Mouse (Mus musculus) frontal cortex, postnatal 14 days (tissue): ENCODE results near the gene Slc5a5.

Source experiments
- DNase-seq, 2 experiments: peaks; one replicate each; pipeline ENCODE4 v3.0.0; 2022; ENCODE audit warnings: low spot score in 2 of 2

The Slc5a5 gene

DNA sequence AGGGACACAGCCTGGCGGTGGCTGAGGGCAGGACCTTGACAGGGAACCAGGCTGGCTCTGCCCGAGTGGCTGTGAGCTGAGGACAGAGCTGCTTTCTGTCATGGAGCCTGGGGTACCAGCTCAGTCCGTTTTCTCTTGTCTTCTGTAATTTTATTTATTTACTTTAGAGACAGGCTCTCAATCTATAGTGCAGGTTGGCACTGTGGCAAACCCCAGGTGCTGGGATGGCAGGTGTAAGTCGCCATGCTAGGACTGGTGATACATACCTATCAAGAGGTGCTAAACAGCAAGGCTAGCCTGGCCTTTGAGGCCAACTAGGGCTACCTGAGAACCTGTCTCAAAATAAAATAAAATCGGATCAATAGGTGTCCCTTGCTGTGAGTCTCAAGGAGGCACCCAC lies 36.5 kb downstream of the Slc5a5 start:
- DNase-seq, result no peak

DNA sequence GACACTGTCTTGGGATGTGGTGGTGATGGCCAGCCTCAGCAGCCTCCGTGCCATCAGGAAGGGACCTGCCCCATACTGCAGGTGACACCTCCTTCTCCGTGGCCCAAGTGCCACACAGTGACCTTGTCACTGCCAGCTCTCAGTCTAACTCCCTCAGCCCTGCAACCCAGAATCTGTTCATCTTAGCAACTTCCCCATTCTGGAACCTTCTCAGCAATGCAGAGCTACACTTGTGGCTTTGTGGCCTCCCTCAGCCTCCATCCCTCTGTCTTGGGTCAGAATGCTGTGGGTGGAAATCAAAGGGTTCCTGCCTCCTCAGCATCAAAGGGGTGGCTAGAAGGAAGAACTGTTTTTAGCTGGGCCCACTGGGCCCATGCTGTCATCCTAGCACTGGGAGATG lies 38.7 kb downstream of the Slc5a5 start:
- DNase-seq, result no peak

DNA sequence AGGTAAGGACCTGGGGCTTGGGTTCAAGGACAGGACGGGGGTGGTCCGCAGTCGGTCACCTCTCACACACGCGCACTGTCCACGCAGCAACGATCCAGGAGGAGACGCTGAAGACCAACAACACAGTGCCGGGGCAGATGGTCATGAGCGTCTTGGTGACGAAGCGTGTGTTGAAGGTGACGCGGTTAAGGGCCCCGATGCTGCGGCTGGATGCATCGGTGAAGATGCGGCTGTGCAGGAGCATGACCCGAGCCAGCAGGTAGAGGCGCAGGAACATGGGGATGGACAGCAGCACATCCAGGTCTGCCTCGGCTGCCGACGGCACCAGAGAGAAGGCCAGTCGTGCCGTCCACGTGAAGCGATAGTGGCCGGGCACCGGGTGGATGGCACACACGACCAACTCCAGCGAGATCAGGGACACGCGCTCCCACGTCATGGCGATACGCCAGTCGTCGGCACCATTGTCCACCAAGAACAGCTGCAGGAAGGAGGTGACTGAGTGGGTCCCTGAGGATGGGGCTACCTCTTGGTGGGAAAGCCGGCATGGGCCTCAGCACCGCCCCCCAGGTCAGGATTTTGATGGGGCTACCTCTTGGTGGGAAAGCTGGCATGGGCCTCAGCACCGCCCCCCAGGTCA lies 39.8 kb downstream of the Slc5a5 start:
- no peak for DNase-seq

DNA sequence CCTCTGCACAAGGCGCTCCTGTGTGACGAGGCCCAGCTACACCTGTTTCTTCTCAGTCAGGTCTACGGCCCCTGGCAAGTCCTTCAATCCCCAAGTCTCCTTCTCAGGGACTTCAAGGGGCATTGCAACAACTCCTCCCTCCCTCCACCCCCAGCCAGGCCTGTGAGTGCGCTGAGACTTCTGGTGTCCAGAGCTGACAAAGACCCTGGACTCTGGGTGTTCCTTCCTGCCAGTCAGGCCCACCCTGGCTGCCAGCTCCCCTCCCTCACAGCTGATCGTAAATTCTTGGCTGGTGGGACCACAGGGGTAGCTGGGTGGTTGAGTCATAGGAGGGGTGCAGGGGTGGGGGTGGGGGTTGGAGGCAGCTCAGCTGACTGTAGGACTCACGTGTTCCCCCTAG lies 40.7 kb downstream of the Slc5a5 start:
- no peak for DNase-seq

DNA sequence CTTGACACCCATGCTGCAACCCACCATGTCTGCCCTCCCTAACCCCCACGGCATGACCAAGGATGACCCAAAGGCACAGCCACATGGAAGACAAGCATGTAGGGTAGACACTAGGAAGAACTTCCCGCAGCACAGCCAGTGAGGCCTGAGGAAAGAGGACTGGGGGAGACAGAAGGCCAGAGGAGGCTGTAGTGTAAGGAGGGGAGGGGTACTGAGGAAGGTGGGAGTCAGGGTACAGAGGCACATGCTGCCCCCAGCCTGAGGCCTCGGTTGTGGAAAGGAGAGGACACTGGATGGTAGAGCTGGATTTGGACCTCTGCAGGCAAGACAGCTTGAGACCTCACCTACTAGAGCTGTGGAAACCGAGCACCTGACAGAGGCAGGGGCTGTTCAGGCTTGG lies 41.6 kb downstream of the Slc5a5 start:
- no peak for DNase-seq

DNA sequence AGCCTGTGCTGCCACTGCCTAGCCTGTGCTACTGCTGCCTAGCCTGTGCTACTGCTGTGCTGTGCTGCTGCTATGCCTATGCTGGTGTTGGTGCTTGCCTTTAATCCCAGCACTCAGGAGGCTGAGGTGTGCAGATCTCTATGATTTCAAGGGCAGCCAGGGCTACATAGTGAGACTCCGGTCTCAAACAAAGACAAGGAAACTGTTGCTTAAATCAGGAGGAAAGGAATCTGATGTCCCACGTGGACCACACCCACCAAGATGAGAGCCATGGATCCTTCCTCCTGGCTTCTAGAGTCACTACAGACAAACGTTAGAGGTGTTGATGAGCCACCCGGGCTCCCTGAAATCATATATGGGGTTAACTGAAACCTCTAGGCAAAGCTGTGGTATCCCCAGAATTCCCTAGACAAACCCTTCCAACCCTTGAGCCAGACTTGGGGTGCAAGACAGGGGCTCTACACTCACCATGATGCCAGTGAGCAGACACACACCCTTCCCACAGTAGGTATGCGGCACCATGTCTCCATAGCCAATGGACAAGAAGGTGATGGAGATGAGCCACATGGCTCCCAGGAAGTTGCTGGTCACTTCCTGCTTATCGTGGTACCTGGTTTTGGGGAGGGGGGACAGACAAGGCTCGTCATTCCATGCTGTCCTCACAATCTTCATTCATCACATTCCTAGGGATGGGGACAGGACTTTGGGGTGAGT lies 42.3 kb downstream of the Slc5a5 start:
- DNase-seq, result no peak

DNA sequence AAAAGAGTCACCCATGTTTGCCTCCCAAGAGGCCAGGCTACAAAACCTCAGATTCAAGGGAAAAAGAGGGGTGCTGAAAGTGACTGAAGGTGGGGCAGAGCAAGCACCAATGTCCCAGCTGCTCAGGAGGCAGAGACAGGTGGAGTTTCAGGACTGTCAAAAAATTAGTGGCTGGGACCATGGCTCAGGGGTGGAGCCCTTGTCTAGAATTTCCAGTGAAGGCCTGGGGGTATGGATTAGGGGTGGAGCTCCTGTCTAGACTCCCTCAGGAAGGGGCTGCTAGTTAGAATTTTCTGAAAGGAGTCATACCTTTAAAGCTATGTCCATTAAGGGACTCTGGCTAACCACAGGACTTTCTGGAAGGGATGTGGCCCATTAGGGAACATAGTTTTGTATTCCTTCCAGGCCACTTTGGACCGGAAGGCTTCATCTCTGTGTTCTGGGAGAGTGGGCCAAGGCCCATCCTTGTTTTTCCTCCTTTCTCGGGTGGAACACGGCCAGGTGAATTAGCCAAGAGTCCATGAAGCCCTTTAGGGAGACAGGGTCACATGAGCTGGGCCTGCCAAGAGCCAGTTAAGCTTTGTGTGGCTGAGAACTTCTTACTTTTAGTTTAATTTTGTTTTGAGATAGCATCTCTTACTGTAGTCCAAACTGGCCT lies 43.1 kb downstream of the Slc5a5 start:
- no peak for DNase-seq

DNA sequence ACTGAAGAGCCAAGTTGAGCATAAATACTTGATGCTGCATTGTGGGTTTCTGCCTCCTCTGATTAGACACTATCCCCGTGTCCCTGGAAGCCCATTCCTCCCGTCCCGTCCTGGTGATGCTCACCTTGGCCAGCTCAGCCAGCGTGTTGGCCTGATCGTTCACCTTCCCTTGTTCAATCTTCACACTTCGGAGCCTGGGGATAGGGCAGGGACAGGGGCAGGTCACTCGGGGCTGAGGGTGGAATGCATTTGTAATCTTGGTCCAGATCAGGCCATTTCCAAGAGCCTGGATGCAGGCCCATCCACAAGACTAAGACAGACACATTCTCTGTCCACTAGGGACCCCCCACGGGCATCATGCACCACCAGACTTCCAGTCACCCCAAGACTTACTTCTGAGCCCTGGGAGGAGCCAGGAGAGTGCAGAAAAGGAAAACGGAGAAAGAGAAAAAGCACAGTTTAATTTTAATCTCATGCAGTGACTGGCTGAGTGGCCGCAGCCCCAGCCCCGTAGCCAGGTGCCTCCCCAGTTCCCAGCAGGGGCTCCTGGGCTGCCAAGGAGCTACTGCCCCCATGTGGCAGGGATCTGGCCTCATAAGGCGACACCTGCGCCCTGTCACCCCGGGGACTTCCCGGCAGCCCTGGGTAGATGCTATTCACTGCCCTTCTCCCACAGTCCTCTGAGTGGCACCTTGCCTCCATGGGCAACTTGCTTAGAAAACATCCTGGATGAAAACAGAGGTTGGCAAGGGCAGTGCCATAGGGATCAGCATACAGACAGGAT lies 46.0 kb downstream of the Slc5a5 start:
- DNase-seq, result no peak

DNA sequence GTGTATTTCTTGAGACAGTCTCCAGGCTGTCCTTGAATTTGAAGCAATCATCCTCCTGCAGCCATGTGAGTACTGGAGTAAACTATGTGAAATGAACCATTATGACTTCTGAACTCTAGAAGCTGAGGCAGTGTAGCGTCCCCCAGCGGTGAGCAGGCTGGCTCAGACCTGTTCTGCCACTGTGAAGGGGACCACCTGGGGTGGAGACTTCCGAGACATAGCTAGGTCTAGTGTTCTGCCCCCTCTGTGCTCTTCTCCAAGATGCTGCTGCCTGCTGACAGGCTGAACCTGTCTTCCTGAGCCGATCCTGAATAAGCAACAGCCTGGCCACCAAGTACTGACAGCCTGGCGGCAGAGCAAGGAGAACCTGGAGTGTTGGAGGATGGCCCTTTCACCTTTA lies 47.4 kb downstream of the Slc5a5 start:
- DNase-seq, result no peak

DNA sequence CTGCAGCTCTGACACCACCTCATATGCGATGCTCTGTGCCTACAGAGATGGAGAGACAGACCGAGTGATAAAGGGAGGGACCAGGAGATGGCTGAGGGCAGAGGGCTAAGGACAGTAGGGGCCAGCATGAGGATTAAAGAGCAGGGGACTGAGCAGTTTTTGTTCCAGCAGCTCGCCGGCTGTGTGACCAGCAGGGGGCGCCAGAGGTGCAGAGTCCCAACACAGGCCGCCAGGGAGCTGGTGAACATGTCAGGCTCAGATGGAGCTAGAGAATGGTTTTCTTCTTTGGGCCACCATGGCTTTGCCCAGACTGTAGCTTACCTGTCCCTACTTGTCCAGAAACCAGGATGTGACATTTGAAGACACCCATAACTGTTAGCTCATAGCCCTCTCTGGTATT lies 48.0 kb downstream of the Slc5a5 start:
- DNase-seq, result peak in 1 of 2 experiments; percentile 84

DNA sequence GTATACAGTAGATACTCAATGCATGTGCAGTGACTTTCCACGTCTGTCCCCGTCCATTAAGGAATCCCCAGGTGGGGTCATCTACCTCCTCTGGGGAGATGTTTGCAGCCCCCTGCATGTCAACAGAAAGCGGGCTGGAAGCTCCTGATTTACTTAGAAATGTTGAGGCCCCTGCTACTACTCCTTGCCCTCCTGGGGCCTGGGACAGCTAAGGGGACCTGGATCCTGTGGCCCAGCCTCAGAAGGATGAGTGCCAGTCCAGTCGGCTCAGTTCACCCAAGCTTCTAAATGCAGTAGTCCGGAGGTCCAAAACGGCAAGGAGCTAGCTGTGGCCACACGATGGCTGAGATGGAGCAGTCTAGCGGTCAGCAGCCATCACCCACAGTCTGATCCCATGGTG lies 48.6 kb downstream of the Slc5a5 start:
- no peak for DNase-seq

DNA sequence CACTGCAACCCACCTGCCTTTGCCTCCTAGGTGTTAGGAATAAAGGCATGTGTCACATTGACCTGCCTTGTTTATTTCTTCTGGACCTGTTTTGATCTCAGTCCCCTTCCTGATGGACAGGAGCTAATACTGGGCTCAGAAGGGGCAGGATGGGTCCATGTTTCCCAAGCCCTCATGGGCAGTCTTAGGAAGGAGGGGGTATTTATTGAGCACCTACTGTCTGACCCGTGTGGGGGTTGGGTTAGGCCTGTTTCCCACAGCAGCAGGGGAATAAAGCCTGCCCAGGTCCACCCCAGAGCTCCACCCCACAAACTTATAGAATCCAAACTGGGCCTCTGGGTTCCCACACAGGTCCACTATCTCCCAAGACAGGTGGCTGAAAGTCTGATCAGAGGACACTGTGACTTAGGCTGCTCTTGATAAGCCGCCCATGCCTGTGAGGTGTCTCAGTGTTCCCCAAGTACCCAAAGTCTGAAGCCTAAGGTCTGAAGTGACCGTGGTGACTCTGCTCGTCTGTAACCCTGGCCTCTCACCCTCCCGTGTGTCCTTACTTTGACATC lies 49.3 kb downstream of the Slc5a5 start:
- no peak for DNase-seq

DNA sequence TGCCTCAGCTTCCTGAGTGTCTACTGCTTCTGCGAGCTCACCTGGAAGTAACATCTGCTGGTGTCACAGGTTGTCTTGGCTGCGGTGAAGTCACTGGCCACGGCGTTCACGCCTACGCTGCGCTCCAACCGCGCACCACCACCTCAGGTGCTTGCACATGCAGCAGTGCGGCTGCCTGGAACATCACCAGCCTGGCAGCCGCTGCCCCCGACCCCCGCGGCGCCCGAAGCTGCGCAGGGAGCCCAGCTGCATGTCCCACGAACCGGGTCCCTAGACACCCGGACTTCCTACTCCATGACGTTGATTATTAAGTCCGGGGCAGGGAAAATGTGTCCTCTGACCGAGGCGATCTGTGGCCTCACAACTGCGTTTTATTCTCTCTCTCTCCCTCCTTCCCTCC lies 50.1 kb downstream of the Slc5a5 start:
- no peak for DNase-seq

DNA sequence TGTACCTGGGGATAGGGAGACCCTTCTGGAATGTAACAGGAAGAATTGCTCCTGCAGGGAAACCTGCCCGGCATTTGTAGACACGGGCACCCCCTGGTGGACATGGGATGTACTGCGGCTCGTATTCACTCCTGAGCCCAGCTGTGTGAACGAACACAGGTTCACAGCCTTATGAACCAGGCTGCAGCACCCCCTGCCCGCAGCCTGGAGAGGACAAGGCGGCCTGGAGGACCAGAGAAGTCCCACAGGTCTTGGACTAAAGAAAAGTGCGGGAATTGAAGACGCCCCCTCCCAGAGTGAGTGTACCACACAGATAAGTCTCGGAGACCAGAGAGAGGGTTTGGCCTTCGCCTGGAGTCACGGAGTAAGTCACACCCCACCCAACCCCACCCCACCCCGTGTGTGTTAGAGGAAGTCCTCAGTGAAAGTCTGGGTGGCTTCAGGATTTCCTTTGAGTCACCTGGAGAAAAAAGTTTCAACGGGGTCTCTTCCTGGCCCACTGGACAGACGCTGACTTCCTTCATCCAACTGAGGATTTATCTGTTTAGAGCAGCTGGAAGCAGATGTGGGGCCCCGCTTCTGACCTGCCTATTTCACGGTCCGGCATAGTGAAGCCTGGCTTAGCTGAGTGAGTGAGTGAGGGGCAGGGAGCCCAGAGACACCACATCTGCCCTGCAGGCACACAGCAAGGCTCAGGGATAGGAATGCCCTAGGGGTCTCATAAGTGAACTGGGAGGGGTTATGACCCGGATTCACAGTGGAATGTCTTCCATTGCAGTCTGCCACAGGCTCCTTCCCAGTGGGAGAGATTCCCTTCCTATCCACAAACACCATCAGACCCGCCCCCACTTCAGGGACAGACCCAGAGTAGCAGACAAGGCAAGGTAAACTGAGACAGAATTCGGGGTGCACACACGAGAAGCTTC lies 51.1 kb downstream of the Slc5a5 start:
- peak; percentile 79 to 94 for DNase-seq

DNA sequence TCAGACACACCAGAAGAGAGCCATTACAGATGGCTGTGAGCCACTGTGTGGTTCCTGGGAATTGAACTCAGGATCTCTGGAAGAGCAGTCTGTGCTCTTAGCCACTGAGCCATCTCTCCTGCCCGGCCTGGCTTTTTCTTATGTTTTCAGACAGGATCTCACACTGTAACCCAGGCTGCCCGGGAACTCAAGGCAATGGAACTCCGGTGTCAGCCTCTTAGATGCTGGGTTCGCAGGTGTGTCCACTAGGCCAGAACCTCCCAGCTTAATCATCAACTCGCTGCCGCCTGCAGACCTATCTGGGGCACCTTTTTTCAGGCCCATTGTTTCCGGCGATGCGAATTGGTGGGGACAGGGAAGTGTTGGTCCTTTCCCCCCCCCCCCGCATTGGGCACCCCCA lies 52.0 kb downstream of the Slc5a5 start:
- no peak for DNase-seq

DNA sequence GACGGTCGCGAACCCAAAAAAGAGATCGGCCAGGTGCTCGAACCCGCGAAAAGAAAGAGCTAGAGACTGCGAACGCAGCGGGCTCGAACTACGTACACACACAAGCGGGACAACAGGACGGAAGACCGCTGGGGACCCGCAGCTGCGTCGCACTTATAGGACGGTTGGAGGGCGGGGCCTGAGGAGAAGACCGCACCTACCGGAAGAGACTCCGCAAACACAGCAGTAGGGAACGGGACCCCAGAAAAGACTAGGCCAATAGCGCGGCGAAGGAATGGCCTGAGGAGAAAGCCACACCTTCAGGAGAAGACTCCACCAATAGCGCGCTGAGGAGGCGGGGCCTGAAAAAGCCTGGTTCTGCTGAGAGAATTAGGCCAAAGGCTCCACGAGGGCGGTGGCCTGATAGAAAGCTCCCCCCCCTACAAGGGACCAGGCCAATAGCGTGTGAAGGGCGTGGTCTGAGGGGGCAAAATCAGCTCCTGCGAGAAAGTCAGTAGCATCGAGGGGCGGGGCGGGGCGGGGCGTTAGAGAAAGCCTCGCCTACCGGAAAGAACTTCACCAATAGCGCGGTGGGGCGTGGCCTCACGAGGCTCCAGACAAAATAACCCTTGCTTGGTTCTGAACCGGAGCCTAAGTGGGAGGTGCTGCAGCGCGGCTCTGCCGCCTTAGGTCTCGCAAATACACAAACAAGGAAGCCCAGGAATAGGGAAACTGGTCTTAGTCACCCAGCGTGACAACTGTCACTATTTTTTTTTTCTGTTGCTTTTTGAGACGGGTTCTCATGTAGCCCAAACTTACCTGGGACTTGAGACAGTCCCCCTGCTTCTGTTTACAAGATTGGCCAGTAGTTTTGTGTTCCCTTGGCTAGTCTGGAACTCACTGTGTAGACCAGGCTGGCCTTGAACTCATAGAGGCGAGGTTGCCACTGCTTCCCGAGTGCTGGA lies 52.9 kb downstream of the Slc5a5 start, which contains the start of gene Arrdc2:
Gene Arrdc2 (minus strand): TSS at position 313 of the 944 bp plus-strand sequence.
- DNase-seq, result peak; percentile 98 to 100

DNA sequence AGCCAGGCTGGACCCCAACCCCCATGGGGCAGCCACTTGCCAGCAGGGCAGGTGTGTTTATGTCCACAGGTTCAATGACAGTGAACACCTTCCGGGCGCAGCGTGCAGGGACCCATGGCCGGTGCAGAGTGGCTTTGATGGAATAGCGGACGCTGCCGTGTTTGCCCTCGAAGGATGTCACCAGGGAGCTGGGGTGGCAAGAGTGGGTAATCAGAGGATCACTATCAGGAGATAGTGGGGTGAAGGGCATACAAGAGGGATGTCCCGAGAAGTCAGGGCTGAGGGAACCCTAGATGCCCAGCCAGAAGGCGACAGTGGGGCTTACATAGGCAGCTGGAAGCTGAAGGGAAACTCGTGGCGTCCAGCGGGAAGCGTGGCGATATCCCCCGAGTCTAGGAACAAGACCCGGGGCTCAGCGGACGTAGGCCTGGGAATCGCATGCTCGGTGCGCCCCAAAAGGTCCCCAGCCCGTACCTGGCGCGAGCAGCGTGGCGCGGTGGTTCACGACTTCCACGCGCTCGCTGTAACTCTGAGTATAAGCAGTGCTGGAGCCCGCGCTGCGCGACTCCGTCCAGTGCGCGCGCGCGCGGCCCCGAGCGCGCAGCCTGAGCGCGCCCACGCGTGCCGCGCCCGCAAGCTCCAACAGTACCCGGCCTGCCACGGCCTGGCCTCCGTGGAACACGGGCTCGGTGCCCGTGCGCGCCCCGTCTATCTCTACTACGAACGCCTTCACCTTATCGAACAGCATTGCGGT lies 53.7 kb downstream of the Slc5a5 start:
- DNase-seq, result no peak

DNA sequence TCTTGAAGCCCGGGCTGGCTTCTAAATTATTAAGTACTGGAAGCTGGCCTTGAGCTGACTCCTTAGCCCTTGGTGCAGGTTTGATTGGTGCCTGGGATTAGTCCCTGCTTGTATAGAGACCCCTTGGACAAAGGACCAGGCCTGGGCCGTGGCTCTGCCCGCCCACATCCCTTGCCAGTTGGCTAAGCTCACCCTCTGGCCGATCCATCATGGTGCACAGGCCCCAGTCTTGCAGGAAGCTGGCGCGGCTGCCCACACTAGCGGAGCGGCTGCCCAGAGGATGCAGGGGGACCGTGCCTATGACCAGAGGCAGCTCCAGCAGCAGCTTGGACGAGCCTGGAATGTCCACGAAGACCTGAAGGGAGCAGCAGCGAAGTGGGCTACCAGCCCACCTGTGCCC lies 55.9 kb downstream of the Slc5a5 start:
- DNase-seq, result no peak

DNA sequence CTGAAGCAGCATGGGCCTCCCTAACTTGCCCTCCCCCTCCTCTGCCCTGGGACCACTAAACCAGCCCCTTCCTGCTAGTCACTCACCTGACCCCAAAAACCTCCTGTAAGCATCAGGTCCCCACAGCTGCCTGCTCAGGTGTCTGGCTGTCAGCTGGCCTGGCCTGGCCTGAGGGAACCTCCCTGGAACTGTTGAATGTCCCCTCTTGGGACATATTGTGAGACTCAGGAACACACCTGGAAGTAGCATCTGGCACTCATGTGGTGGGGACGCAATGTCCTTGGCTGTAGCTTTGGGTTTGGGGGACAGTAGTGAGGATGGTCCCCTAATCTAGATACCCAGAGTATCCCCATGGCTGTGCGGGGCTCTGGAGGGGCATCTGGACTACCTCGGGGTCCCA lies 58.5 kb downstream of the Slc5a5 start:
- DNase-seq, result no peak
